Mouse (Mus musculus) spleen, adult 2 months (tissue): ENCODE measurements around the gene Acbd5.

ENCODE experiments used
- CTCF ChIP-seq: fragments of 200-500 bp; IDR thresholded peaks from 2 replicates; pipeline ENCODE4 v1.5.1; 2011; ENCODE audit warnings: mild to moderate bottlenecking, inconsistent platforms; ENCODE audit not compliant: insufficient read depth, insufficient read length, insufficient replicate concordance; ENCODE audit errors: extremely low read depth
- POLR2A ChIP-seq: fragments of 200-500 bp; IDR thresholded peaks from 2 replicates; pipeline ENCODE4 v1.6.1; 2011; ENCODE audit warnings: low read depth, low read length, inconsistent platforms

- TF ChIP-seq CTCF (no peak), POLR2A (peak; percentile 83)
These were observed at the start of gene Acbd5 for GRCm38 (mm10) chr2:23067552-23068369.
